In the genomic region with DNA sequence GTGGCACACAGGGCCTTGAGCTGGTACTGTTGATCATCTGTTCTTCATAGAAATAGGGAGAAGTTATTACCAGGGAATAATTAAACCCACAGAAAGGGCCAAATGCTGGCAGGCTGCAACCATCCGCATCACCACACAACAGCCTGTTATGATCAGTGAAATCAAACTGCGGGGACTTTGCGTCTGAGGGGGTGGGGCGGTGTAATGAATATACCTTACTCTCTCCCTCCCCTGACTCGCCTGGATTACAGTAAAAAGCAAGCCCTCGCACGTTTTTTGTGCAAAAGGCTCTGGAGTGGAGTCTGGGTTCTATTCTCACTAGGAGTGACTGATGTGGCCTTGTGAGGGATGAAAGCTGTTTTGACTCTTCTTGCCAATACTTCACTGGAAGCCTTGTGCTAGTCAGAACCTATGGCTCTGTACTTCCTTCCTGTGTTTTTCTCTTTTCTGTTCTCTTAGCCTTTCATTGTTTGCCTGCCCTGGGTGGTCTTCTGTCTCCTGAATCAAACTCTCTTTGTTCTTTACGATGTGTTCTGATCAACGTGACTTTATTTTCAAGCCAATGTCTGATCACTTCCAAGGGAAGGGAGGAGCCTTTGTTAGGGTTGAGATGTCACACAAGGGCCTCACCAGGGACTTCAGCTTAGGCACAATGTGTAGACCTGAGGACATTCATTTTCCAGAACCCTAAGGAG, we compare ENCODE assay signal across 9 mouse cellular contexts.
A peak's percentile ranks its signal among the peaks of the same experiment; 100 is the strongest.
DNase-seq lines count a peak whose midpoint lies in the region; ATAC-seq and TF ChIP-seq lines count a peak whose summit lies in the region.
"Had no signal": no experiment of that assay in that cellular context is flagged by ENCODE, and none has a peak within 500 bp of the region (broad histone marks: within the 10 kb centered on the region; RNA-seq: fewer than 3 reads in every experiment).

No protein-coding gene starts in this region.

- no peak for TF ChIP-seq CTCF in lung, embryonic 14.5 days (IDR thresholded peaks at IDR 0.05; ENCODE audit: low read depth)

- no peaks in the 10 kb centered on the region for H3K9me3 ChIP-seq in forebrain, embryonic 14.5 days (replicated peaks; ENCODE audit: control insufficient read depth, low read length)
- no peaks in the 10 kb centered on the region for H3K9me3 ChIP-seq in forebrain, embryonic 10.5 days
- H3K9me3 ChIP-seq in lung, embryonic 14.5 days (ENCODE audit: low read depth, low read length) = no peaks in the 10 kb centered on the region
- no peaks in the 10 kb centered on the region for H3K9me3 ChIP-seq in hindbrain, embryonic 15.5 days

- 33% methylated on average over 9 of the region's 9 CpGs for WGBS in forebrain, embryonic 14.5 days
- WGBS in forebrain, embryonic 10.5 days = 62% methylated on average over 9 of the region's 9 CpGs
- 43% methylated on average over 9 of the region's 9 CpGs for WGBS in lung, embryonic 14.5 days
- 25% methylated on average over 9 of the region's 9 CpGs for WGBS in hindbrain, embryonic 15.5 days

- no peak overlapping the region for H3K4me3 ChIP-seq in forebrain, embryonic 14.5 days (ENCODE audit: low read depth, low read length)
- H3K4me3 ChIP-seq in forebrain, embryonic 10.5 days = no peak overlapping the region
- no peak overlapping the region for H3K4me3 ChIP-seq in lung, embryonic 14.5 days (ENCODE audit: low read depth, low read length)
- H3K4me3 ChIP-seq in hindbrain, embryonic 15.5 days = no peak overlapping the region
- H3K4me3 ChIP-seq in myocyte = no peak overlapping the region

- peak; percentile 57 for ATAC-seq in forebrain, embryonic 14.5 days
- peak; percentile 45 for ATAC-seq in lung, embryonic 14.5 days (ENCODE audit: insufficient read depth)
- peak; percentile 50; the same call in 1 of the 2 replicates for ATAC-seq in hindbrain, embryonic 15.5 days (ENCODE audit: low FRiP score, low read depth)
- ATAC-seq: liver, postnatal 0 days had no signal

- no peak for TF ChIP-seq POLR2A in myocyte (IDR thresholded peaks at IDR 0.05; ENCODE audit: insufficient read length, low read depth)

- H3K4me2 ChIP-seq in forebrain, embryonic 14.5 days (ENCODE audit: low read length) = no peak overlapping the region
- no peak overlapping the region for H3K4me2 ChIP-seq in lung, embryonic 14.5 days
- H3K4me2 ChIP-seq in hindbrain, embryonic 15.5 days = no peak overlapping the region
- H3K4me2 ChIP-seq in myocyte (ENCODE audit: low read depth) = peak overlapping the region; percentile 47

- H3K27me3 ChIP-seq in forebrain, embryonic 14.5 days (replicated peaks; ENCODE audit: control insufficient read depth, insufficient read depth, low read length) = no peaks in the 10 kb centered on the region
- H3K27me3 ChIP-seq in forebrain, embryonic 10.5 days (ENCODE audit: poor library complexity, severe bottlenecking) = peaks cover 37% of the 10 kb centered on the region
- H3K27me3 ChIP-seq in lung, embryonic 14.5 days (ENCODE audit: insufficient read depth, low read length) = no peaks in the 10 kb centered on the region
- no peaks in the 10 kb centered on the region for H3K27me3 ChIP-seq in hindbrain, embryonic 15.5 days
- H3K27me3 ChIP-seq in myocyte (ENCODE audit: control insufficient read depth, insufficient read depth, insufficient read length) = no peaks in the 10 kb centered on the region

- DNase-seq in forebrain, embryonic 14.5 days (ENCODE audit: low spot score) = peak; percentile 59
- no peak for DNase-seq in forebrain, embryonic 10.5 days (ENCODE audit: extremely low spot score, low spot score)
- DNase-seq in lung, embryonic 14.5 days = peak; percentile 54
- no peak for DNase-seq in lung, postnatal 14 days
- DNase-seq in right cerebral cortex, postnatal 14 days = no peak
- no peak for DNase-seq in lung, postnatal 10 days
- DNase-seq: liver, postnatal 0 days had no signal

- no peaks in the 10 kb centered on the region for H3K79me2 ChIP-seq in myocyte (ENCODE audit: control insufficient read depth, insufficient read depth)

- peak overlapping the region; percentile 35; the same call in 1 of the 2 replicates for H3K27ac ChIP-seq in forebrain, embryonic 14.5 days (ENCODE audit: low read depth, low read length)
- no peak overlapping the region for H3K27ac ChIP-seq in forebrain, embryonic 10.5 days
- H3K27ac ChIP-seq in lung, embryonic 14.5 days (ENCODE audit: low read depth) = peak overlapping the region; percentile 55
- H3K27ac ChIP-seq in hindbrain, embryonic 15.5 days (replicated peaks) = peak overlapping the region; percentile 51

- peaks cover 6% of the 10 kb centered on the region for H3K4me1 ChIP-seq in forebrain, embryonic 14.5 days (ENCODE audit: control insufficient read depth, insufficient read depth, low read length)
- H3K4me1 ChIP-seq in forebrain, embryonic 10.5 days = peaks cover 34% of the 10 kb centered on the region
- peaks cover 24% of the 10 kb centered on the region; the same call in 1 of the 2 replicates for H3K4me1 ChIP-seq in lung, embryonic 14.5 days (ENCODE audit: insufficient read depth)
- H3K4me1 ChIP-seq in hindbrain, embryonic 15.5 days (replicated peaks) = peaks cover 25% of the 10 kb centered on the region

- H3K9ac ChIP-seq in forebrain, embryonic 14.5 days (ENCODE audit: low read length) = no peak overlapping the region
- H3K9ac ChIP-seq in lung, embryonic 14.5 days = no peak overlapping the region
- no peak overlapping the region for H3K9ac ChIP-seq in hindbrain, embryonic 15.5 days
- H3K9ac ChIP-seq: liver, postnatal 0 days had no signal

- H3K36me3 ChIP-seq in forebrain, embryonic 14.5 days (ENCODE audit: control insufficient read depth, insufficient read depth, low read length) = no peaks in the 10 kb centered on the region
- H3K36me3 ChIP-seq in forebrain, embryonic 10.5 days (replicated peaks) = no peaks in the 10 kb centered on the region
- no peaks in the 10 kb centered on the region for H3K36me3 ChIP-seq in lung, embryonic 14.5 days (ENCODE audit: insufficient read depth)
- H3K36me3 ChIP-seq in hindbrain, embryonic 15.5 days = no peaks in the 10 kb centered on the region
- no peaks in the 10 kb centered on the region for H3K36me3 ChIP-seq in myocyte (ENCODE audit: control insufficient read depth, insufficient read depth)

- no peak overlapping the region for H3ac ChIP-seq in myocyte (ENCODE audit: control insufficient read depth, insufficient read length)

TF ChIP-seq in myocyte, 11 proteins besides CTCF, POLR2A, EP300 and RAD21:
- TF ChIP-seq MAX (IDR thresholded peaks at IDR 0.05; ENCODE audit: low read depth) = no peak
- TF ChIP-seq USF1 (IDR thresholded peaks at IDR 0.05; ENCODE audit: low read depth) = no peak
- no peak for TF ChIP-seq TCF12 (IDR thresholded peaks at IDR 0.05; ENCODE audit: insufficient read depth, poor library complexity, severe bottlenecking)
- no peak for TF ChIP-seq MYOD1 (IDR thresholded peaks at IDR 0.05; ENCODE audit: control insufficient read depth in 1 of 3, insufficient read length in 2 of 3, low read depth in 2 of 3)
- no peak for TF ChIP-seq POLR2AphosphoS2 (IDR thresholded peaks at IDR 0.05; ENCODE audit: insufficient read length, low read depth)
- no peak for TF ChIP-seq SRF (IDR thresholded peaks at IDR 0.05; ENCODE audit: control insufficient read depth, insufficient read length, low read depth)
- no peak for TF ChIP-seq TCF3 (IDR thresholded peaks at IDR 0.05; ENCODE audit: insufficient read length, low read depth)

Comparison
In these comparisons a context has a peak if more than half of its experiments do, and no peak if none do; other contexts are left out.
1. DNase-seq: peak in forebrain, embryonic 14.5 days (single experiment) and lung, embryonic 14.5 days (single experiment); none in forebrain, embryonic 10.5 days (single experiment), lung, postnatal 14 days (single experiment), right cerebral cortex, postnatal 14 days (single experiment) and lung, postnatal 10 days (single experiment).
2. Peak in every context shown above with its lines, with median percentiles within 50 percentile points of each other: ATAC-seq.